Mouse (Mus musculus): ENCODE measurements at regions not wholly inside any gene's neighbourhood (a gene's known extent, or its start where the extent isn't known, plus 50 kb on each side); places are given as distances from the start of the nearest gene placed in this dataset.

- TF ChIP-seq CTCF (IDR thresholded peaks at IDR 0.05; ENCODE audit: control insufficient read depth, insufficient read depth, insufficient replicate concordance, low read depth, low read length) (no peak), POLR2A (IDR thresholded peaks at IDR 0.05; ENCODE audit: control insufficient read depth, low read depth, low read length) (no peak)
Observed at GRCm38 (mm10) chr10:91594891-91595290, 413.8 kb upstream of the Tmpo start.
